Mouse (Mus musculus) frontal cortex, postnatal 14 days (tissue): Measurements from ENCODE around the gene Eogt.

Experiments used
- DNase-seq, 2 experiments: peaks; one replicate each; pipeline ENCODE4 v3.0.0; 2022; ENCODE audit warnings: low spot score in 2 of 2

Eogt gene

GRCm38 (mm10) chr6:97106106-97106505, 42.9 kb downstream of the Eogt start:
- no peak for DNase-seq

GRCm38 (mm10) chr6:97104264-97104852, 44.6 kb downstream of the Eogt start:
- no peak for DNase-seq

GRCm38 (mm10) chr6:97101958-97102702, 46.9 kb downstream of the Eogt start:
- no peak for DNase-seq

DNA sequence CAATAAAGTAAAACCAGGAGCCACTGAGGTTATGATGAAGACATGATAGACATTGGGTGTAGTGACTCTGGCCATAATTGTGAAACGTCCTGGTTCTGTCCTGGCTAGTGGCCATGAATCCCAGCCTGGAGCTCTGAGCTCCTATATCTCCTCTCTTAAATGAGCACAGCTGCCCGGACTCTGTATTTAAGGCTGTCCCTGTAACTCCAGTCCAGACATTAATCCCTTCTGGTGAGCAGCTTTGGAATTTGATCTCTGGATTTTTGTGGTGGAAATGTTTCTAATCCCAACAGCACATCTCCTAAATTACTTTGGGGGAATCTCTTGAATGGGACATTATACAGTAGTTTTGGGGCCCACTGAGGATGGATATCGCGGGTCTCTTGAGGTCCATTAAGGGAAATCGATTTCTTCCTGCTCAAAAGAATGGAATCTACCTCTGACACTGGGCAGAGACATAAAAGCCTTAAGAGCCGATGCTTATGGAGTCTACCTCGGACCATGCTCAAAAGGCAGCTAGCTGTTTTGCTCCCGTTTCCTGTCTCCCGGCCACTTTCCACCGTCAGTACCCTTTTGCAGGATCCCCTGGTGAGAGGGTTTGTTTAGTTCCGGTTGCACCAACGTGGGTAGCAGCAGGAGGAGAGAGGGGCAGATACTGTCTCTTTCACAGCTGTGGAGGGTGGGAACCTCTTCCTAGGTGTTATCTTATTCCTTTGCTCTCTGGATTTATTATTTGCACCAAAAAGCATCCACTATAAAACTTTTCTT, 47.6 kb downstream of the Eogt start:
- DNase-seq = no peak

DNA sequence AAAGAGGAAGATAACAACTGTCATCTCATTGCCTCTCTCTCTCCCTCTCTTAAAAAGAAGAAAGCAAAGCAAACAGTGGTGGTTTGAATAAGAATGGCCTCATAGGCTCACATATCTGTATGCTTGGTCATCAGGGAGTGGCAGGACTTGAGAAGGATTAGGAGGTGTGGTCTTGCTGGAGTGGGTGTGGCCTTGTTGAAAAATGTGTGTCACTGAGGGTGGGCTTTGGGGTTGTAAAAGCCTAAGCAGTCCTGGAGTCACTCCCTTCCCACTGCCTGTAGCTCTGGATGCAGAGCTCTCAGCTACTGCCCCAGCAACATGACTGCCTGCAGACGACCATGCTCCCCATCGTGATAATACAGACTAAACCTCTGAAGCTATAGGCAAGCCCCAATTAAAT, 66.6 kb downstream of the Eogt start:
- no peak for DNase-seq

DNA sequence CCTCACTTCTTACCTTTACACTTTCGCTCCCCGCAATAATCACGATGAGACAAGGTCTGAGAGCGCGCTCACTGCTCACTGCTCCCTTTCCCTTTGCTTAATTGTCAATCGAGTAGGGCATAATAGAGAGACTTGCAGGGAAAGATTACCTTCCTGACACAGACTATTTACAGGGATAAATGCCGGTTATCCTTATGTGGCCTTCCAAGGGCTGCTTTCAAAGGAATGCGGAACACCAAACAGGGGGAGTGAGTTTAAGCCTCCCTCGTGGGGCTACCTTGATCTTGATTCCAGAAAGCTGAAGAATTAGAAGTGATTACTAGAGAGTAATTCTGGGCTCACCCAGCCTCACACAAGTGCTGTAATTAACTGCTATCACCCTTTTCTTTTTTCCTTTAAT, 69.0 kb downstream of the Eogt start:
- DNase-seq = no peak

DNA sequence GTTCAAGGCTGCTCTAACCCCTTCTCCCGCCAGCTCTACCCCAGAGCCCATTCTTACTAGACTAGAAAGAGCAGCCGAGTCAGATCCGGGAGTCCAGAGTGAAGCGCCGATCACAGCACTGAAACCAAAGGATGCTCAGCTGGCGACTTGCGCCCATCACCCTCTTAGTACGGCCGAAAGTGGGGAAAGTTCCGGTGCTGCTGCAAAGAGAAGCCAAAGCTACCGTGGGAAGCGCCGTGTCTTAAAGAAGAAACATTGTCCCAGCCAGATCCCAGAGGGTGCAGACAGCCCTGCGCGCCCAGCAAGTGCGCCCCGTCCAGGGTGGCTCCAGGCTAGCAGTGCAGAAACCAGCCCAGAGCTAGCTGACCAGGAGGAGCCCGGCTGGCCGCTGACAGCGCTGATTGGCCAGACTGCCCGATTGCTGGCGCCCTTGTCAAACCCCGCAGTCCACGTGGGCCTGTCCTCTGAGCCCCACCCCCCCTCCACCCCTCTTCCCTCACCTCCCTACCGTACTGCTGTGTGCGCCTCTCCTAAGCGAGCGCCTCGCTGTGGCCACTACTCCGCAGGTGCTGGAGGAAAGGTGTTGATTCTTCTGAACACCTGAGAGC, 88.8 kb downstream of the Eogt start, which contains the start of gene Fam19a4:
Gene Fam19a4, minus strand, starts transcription at position 340 of the 608 bp plus-strand sequence.
- DNase-seq = peak in 1 of 2 experiments; percentile 5
